Mouse (Mus musculus): ENCODE results near the gene Bglap. TPM values are rescaled to one million over a fixed set of nuclear protein-coding genes. Genes with fewer than 3 reads are reported as not detected.
"Not testable (repeated sequence)": the region's sequence is repeated elsewhere in the genome, so short reads cannot be mapped to it uniquely, and the experiment has no call there.

The Bglap gene
- polyA plus RNA-seq (2016; fragmentation: Nextera tagmentation; extraction: Ambion mirVana) = not detected in 2 replicates

DNA sequence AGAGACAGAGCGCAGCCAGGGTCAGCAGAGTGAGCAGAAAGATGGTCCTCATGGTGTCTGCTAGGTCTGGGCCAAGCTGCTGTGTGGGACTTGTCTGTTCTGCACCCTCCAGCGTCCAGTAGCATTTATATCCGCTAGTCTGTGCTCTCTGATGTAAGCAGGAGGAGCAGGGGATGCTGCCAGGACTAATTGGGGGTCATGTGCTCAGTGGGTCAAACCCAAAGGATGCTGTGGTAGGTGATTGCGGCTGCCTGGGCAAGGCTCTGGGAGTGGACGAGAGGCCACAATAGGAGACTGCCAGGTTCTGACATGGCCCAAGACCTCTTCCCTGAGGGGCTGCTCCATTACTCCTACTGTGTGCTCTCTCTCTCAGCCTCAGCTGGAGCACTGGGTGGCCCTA is at the start of gene Bglap:
Gene Bglap, minus strand, starts transcription at position 101 of the 400 bp plus-strand sequence.
- DNase-seq (ENCODE audit: low spot score) = no peak
- Histone ChIP-seq H3K27me3 (replicated peaks; ENCODE audit: low read depth, poor library complexity, severe bottlenecking) (no peaks in the 10 kb centered on the region), H3K36me3 (replicated peaks) (peaks cover 6% of the 10 kb centered on the region; the same call in 1 of the 2 replicates), H3K4me1 (peaks cover 9% of the 10 kb centered on the region), H3K4me3 (no peak within 1 kb of the TSS), H3K9me3 (no peaks in the 10 kb centered on the region), H3K27ac (replicated peaks) (no peak within 1 kb of the TSS)
- WGBS = 79% methylated on average over 5 of the region's 5 CpGs

- WGBS = 73% methylated on average over 8 of the region's 8 CpGs
- H3K9me3 ChIP-seq; DNase-seq (ENCODE audit: low spot score); H3K4me3 ChIP-seq; H3K36me3 ChIP-seq (replicated peaks); H3K27ac ChIP-seq (replicated peaks); H3K27me3 ChIP-seq (replicated peaks; ENCODE audit: low read depth, poor library complexity, severe bottlenecking): not testable (repeated sequence)
- peaks cover 12% of the 10 kb centered on the region for H3K4me1 ChIP-seq
These were observed 44.4 kb upstream of the Bglap start for GRCm38 (mm10) chr3:88428639-88429038.

- 86% methylated on average over 4 of the region's 4 CpGs for WGBS
- Histone ChIP-seq H3K27me3 (replicated peaks; ENCODE audit: low read depth, poor library complexity, severe bottlenecking) (no peaks in the 10 kb centered on the region), H3K27ac (replicated peaks) (no peak overlapping the region), H3K36me3 (replicated peaks) (no peaks in the 10 kb centered on the region), H3K4me1 (peaks cover 19% of the 10 kb centered on the region), H3K9me3 (no peaks in the 10 kb centered on the region), H3K4me3 (no peak overlapping the region)
- no peak for DNase-seq (ENCODE audit: low spot score)
These were observed 43.2 kb upstream of the Bglap start for GRCm38 (mm10) chr3:88427342-88427905.

- Histone ChIP-seq H3K27me3 (replicated peaks; ENCODE audit: low read depth, poor library complexity, severe bottlenecking) (no peaks in the 10 kb centered on the region), H3K9me3 (no peaks in the 10 kb centered on the region), H3K36me3 (replicated peaks) (peaks cover 9% of the 10 kb centered on the region), H3K4me3 (peak overlapping the region; percentile 81; the same call in 1 of the 2 replicates), H3K4me1 (peaks cover 27% of the 10 kb centered on the region), H3K27ac (replicated peaks) (no peak overlapping the region; the same call in 1 of the 2 replicates)
- no peak for DNase-seq (ENCODE audit: low spot score)
- 84% methylated on average over 10 of the region's 10 CpGs for WGBS
These were observed 41.6 kb upstream of the Bglap start for GRCm38 (mm10) chr3:88425708-88426420.

- peaks cover 15% of the 10 kb centered on the region for H3K36me3 ChIP-seq (replicated peaks)
- WGBS = 7% methylated on average over 2 of the region's 2 CpGs
- H3K27me3 ChIP-seq (replicated peaks; ENCODE audit: low read depth, poor library complexity, severe bottlenecking) = no peaks in the 10 kb centered on the region
- H3K4me3 ChIP-seq = peak overlapping the region; percentile 81
- peak overlapping the region; percentile 81 for H3K27ac ChIP-seq (replicated peaks)
- H3K4me1 ChIP-seq = peaks cover 27% of the 10 kb centered on the region
- H3K9me3 ChIP-seq = no peaks in the 10 kb centered on the region
- DNase-seq (ENCODE audit: low spot score) = no peak
These were observed 41.0 kb upstream of the Bglap start for GRCm38 (mm10) chr3:88425330-88425689.

- H3K36me3 ChIP-seq (replicated peaks) = peaks cover 20% of the 10 kb centered on the region
- peak; percentile 91 for DNase-seq (ENCODE audit: low spot score)
- peaks cover 27% of the 10 kb centered on the region for H3K4me1 ChIP-seq
- H3K9me3 ChIP-seq = no peaks in the 10 kb centered on the region
- 1% methylated on average over 35 of the region's 35 CpGs for WGBS
- H3K27ac ChIP-seq (replicated peaks) = peak within 1 kb of the TSS; percentile 81
- H3K27me3 ChIP-seq (replicated peaks; ENCODE audit: low read depth, poor library complexity, severe bottlenecking) = no peaks in the 10 kb centered on the region
- H3K4me3 ChIP-seq = peak within 1 kb of the TSS; percentile 81
These were observed 40.5 kb upstream of the Bglap start, which contains the start of gene Slc25a44 for GRCm38 (mm10) chr3:88424605-88425329. Gene Slc25a44, minus strand, starts transcription at chr3:88425139.

DNA sequence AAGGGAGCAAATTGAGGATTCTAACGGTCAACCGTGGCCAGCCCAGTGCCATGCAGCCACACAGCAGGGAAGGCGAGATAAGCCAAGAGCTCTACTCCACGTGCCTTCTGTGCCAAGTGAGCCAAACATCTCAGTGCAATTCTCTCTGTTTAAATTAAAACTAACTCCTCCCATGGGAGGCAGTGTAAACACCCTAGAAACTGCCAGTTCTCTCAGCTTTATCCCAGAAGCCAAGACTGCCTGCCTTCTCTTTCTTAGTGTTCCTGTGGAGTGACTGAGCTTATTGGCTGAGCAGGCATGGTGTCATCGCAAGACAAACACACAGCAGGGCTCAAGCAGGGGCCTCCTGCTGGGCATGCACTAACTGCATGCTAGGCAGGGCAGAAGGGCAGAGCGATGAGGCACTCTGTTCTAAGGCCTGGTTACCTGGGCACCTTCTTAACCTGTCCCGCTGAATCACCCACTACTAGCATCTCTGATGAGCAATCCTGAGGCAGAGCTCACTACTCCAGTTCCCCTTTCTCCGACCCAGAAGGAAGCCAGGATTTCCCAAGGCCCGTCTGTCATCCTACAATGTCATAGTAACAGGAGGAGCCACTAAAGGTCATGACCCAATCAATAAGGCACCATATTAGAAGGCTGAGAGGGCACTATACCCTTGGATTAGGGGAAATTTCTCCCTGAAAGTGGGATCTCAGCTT is 37.9 kb upstream of the Bglap start:
- Histone ChIP-seq H3K27ac (replicated peaks) (no peak overlapping the region), H3K27me3 (replicated peaks; ENCODE audit: low read depth, poor library complexity, severe bottlenecking) (no peaks in the 10 kb centered on the region), H3K4me1 (peaks cover 31% of the 10 kb centered on the region), H3K4me3 (0 out of 2 replicates have a peak overlapping the region, but pooled peaks have one; percentile 21), H3K36me3 (replicated peaks) (peaks cover 46% of the 10 kb centered on the region), H3K9me3 (no peaks in the 10 kb centered on the region)
- 42% methylated on average over 9 of the region's 9 CpGs for WGBS
- no peak for DNase-seq (ENCODE audit: low spot score)

GRCm38 (mm10) chr3:88420771-88421170 is 36.5 kb upstream of the Bglap start:
- peaks cover 31% of the 10 kb centered on the region for H3K4me1 ChIP-seq
- no peaks in the 10 kb centered on the region for H3K27me3 ChIP-seq (replicated peaks; ENCODE audit: low read depth, poor library complexity, severe bottlenecking)
- peaks cover 60% of the 10 kb centered on the region for H3K36me3 ChIP-seq (replicated peaks)
- H3K27ac ChIP-seq (replicated peaks) = no peak overlapping the region
- no peak overlapping the region for H3K4me3 ChIP-seq
- WGBS = 96% methylated on average over 19 of the region's 19 CpGs
- DNase-seq (ENCODE audit: low spot score) = no peak
- H3K9me3 ChIP-seq = no peaks in the 10 kb centered on the region

- Histone ChIP-seq H3K27me3 (replicated peaks; ENCODE audit: low read depth, poor library complexity, severe bottlenecking) (no peaks in the 10 kb centered on the region), H3K9me3 (no peaks in the 10 kb centered on the region), H3K4me1 (peaks cover 15% of the 10 kb centered on the region), H3K27ac (replicated peaks) (no peak overlapping the region), H3K4me3 (no peak overlapping the region), H3K36me3 (replicated peaks) (peaks cover 86% of the 10 kb centered on the region)
- 81% methylated on average over 6 of the region's 6 CpGs for whole genome bisulfite sequencing
- no peak for DNase-seq (ENCODE audit: low spot score)
These were observed 33.8 kb upstream of the Bglap start for GRCm38 (mm10) chr3:88418016-88418415.

DNA sequence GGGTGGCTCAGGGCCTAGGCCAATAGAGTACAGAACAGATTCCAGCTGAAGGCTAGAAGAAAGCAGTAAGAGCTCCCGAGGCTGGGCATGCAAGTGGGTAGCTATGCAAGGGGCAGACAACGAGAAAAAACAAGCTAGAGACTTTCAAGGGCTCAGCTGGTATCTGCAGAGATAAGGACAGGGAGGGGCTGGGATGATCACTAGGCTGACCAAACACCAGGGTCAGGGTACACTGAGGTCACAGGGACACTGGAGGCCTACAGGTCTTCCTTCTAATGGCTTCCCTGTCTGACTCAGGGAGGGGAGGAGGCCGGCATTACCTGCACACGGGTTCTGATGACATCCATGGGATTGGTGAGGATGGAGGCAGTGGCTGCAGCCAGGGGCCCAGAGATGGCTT is 31.4 kb upstream of the Bglap start:
- Histone ChIP-seq H3K4me1 (peaks cover 7% of the 10 kb centered on the region), H3K27me3 (replicated peaks; ENCODE audit: low read depth, poor library complexity, severe bottlenecking) (no peaks in the 10 kb centered on the region), H3K4me3 (no peak overlapping the region), H3K9me3 (no peaks in the 10 kb centered on the region), H3K36me3 (replicated peaks) (peaks cover 94% of the 10 kb centered on the region), H3K27ac (replicated peaks) (no peak overlapping the region)
- WGBS = 88% methylated on average over 4 of the region's 4 CpGs
- no peak for DNase-seq (ENCODE audit: low spot score)

- no peaks in the 10 kb centered on the region for H3K9me3 ChIP-seq
- no peak overlapping the region for H3K4me3 ChIP-seq
- H3K36me3 ChIP-seq (replicated peaks) = peaks cover 63% of the 10 kb centered on the region
- 89% methylated on average over 11 of the region's 11 CpGs for WGBS
- H3K27ac ChIP-seq (replicated peaks) = no peak overlapping the region
- peaks cover 26% of the 10 kb centered on the region for H3K4me1 ChIP-seq
- no peaks in the 10 kb centered on the region for H3K27me3 ChIP-seq (replicated peaks; ENCODE audit: low read depth, poor library complexity, severe bottlenecking)
- no peak for DNase-seq (ENCODE audit: low spot score)
These were observed 28.4 kb upstream of the Bglap start for GRCm38 (mm10) chr3:88412636-88413035.

DNA sequence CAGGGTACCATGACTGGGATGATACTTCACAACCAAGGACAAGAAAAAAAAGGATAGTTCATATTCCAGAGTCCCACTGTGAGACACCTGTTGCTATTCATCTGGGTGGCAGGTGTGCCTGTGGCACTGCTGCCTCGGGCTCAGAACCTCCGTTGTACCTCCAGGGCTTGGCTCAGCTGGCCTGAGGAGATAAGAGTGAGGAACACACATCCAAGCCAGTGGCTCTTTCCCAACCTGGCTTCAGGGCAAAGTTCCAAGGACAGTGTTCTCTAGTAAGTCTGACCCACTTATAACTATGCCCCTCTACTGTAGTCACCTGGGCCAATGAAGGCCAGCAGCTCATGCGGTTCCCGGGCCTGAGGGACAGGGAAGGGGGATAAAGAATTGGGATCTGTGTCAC is 27.4 kb upstream of the Bglap start:
- H3K36me3 ChIP-seq (replicated peaks) = peaks cover 54% of the 10 kb centered on the region
- H3K4me1 ChIP-seq = peaks cover 35% of the 10 kb centered on the region
- 92% methylated on average over 4 of the region's 4 CpGs for WGBS
- H3K27me3 ChIP-seq (replicated peaks; ENCODE audit: low read depth, poor library complexity, severe bottlenecking) = no peaks in the 10 kb centered on the region
- no peak overlapping the region for H3K4me3 ChIP-seq
- no peak overlapping the region for H3K27ac ChIP-seq (replicated peaks)
- H3K9me3 ChIP-seq = no peaks in the 10 kb centered on the region
- no peak for DNase-seq (ENCODE audit: low spot score)
